Mouse (Mus musculus): ENCODE measurements at regions not wholly inside any gene's neighbourhood (a gene's known extent, or its start where the extent isn't known, plus 50 kb on each side); places are given as distances from the start of the nearest gene placed in this dataset.

GRCm38 (mm10) chr17:15292490-15293070, 84.1 kb downstream of the Dll1 start:
- TF ChIP-seq CTCF (conservative IDR thresholded peaks at IDR 0.05; ENCODE audit: low read length), result no peak
- TF ChIP-seq NANOG (IDR thresholded peaks at IDR 0.05; ENCODE audit: borderline replicate concordance, low read length), result no peak
- TF ChIP-seq POU5F1 (IDR thresholded peaks at IDR 0.05; ENCODE audit: borderline replicate concordance, low read length), result no peak
